Mouse (Mus musculus) intestine, embryonic 15.5 days (tissue): ENCODE results near the gene Mindy3. TPM values are rescaled to one million over a fixed set of nuclear protein-coding genes. Genes with fewer than 3 reads are reported as not detected.

Experiments
- ATAC-seq: fragments of 200-750 bp; cut with Nextera tagmentation; 2 replicates; pipeline ENCODE4 v1.8.0; 2017; ENCODE audit warnings: moderate TSS enrichment, moderate library complexity
- H3K27ac ChIP-seq: fragments of 300-500 bp; sonication (generic); 2 replicates; pipeline ENCODE4 v1.5.1; 2015; ENCODE audit warnings: mild to moderate bottlenecking, inconsistent platforms
- H3K27me3 ChIP-seq: fragments of 300-500 bp; sonication (generic); replicated peaks from 2 replicates; pipeline ENCODE4 v1.6.1; 2015; ENCODE audit warnings: inconsistent platforms
- H3K36me3 ChIP-seq: fragments of 300-500 bp; sonication (generic); 2 replicates; pipeline ENCODE4 v1.6.1; 2015; ENCODE audit warnings: inconsistent platforms
- H3K4me1 ChIP-seq: fragments of 300-500 bp; sonication (generic); replicated peaks from 2 replicates; pipeline ENCODE4 v1.6.1; 2015; ENCODE audit warnings: inconsistent platforms
- H3K4me2 ChIP-seq: fragments of 300-500 bp; sonication (generic); replicated peaks from 2 replicates; pipeline ENCODE4 v1.6.1; 2015; ENCODE audit warnings: mild to moderate bottlenecking, inconsistent platforms
- H3K4me3 ChIP-seq: fragments of 300-500 bp; sonication (generic); replicated peaks from 2 replicates; pipeline ENCODE4 v1.5.1; 2015; ENCODE audit warnings: inconsistent platforms
- H3K9ac ChIP-seq: fragments of 300-500 bp; sonication (generic); 2 replicates; pipeline ENCODE4 v1.6.1; 2015; ENCODE audit warnings: inconsistent platforms
- H3K9me3 ChIP-seq: fragments of 300-500 bp; sonication (generic); 2 replicates; pipeline ENCODE4 v1.6.1; 2016; ENCODE audit warnings: inconsistent platforms
- WGBS: fragments of 180-500 bp; shearing (Covaris S2); methylation state at CpG from one replicate; pipeline ENCODE4 v1.1.7; 2015; 5-methylcytosine and 5-hydroxymethylcytosine counted together
- polyA plus RNA-seq: library from polyadenylated mRNA; unstranded; fragments of >200 nt; fragmentation: Nextera tagmentation; extraction: Ambion mirVana; gene quantifications from 2 replicates; pipeline ENCODE4 v1.2.1, GENCODE M21; 2015

The Mindy3 gene
- polyA plus RNA-seq, 1 experiment from 2014 or later: 25.0 TPM

- Histone ChIP-seq H3K4me2 (no peak overlapping the region), H3K9me3 (no peaks in the 10 kb centered on the region), H3K27ac (no peak overlapping the region), H3K4me1 (no peaks in the 10 kb centered on the region), H3K27me3 (no peaks in the 10 kb centered on the region), H3K36me3 (no peaks in the 10 kb centered on the region), H3K9ac (no peak overlapping the region), H3K4me3 (no peak overlapping the region)
- ATAC-seq: no peak
- 86% methylated on average over 2 of the region's 2 CpGs for WGBS
These were observed 12.5 kb downstream of the Mindy3 start for GRCm38 (mm10) chr2:12406737-12407136.

GRCm38 (mm10) chr2:12402469-12402868 is 16.8 kb downstream of the Mindy3 start:
- no peak for ATAC-seq
- H3K4me1 ChIP-seq: no peaks in the 10 kb centered on the region

GRCm38 (mm10) chr2:12401137-12401536 is 18.1 kb downstream of the Mindy3 start:
- 71% methylated on average over 1 of the region's 1 CpGs for WGBS
- no peaks in the 10 kb centered on the region for H3K4me1 ChIP-seq
- no peak overlapping the region for H3K27ac ChIP-seq
- H3K9ac ChIP-seq: no peak overlapping the region
- H3K4me3 ChIP-seq: no peak overlapping the region
- ATAC-seq: no peak
- H3K9me3 ChIP-seq: no peaks in the 10 kb centered on the region
- no peaks in the 10 kb centered on the region for H3K27me3 ChIP-seq
- no peak overlapping the region for H3K4me2 ChIP-seq
- H3K36me3 ChIP-seq: no peaks in the 10 kb centered on the region

More at GRCm38 (mm10) chr2:12402469-12402868, 16.8 kb downstream of the Mindy3 start:
- no peaks in the 10 kb centered on the region for H3K36me3 ChIP-seq
- WGBS: 71% methylated on average over 3 of the region's 3 CpGs
- H3K27ac ChIP-seq: no peak overlapping the region
- H3K4me3 ChIP-seq: no peak overlapping the region
- no peak overlapping the region for H3K4me2 ChIP-seq
- H3K9ac ChIP-seq: no peak overlapping the region
- H3K27me3 ChIP-seq: no peaks in the 10 kb centered on the region
- H3K9me3 ChIP-seq: no peaks in the 10 kb centered on the region

- no peak overlapping the region for H3K4me2 ChIP-seq
These were observed 30.2 kb downstream of the Mindy3 start for GRCm38 (mm10) chr2:12389028-12389427.

GRCm38 (mm10) chr2:12388569-12388968 is 30.7 kb downstream of the Mindy3 start:
- H3K27ac ChIP-seq: no peak overlapping the region
- no peaks in the 10 kb centered on the region for H3K9me3 ChIP-seq
- H3K36me3 ChIP-seq: no peaks in the 10 kb centered on the region
- H3K4me1 ChIP-seq: no peaks in the 10 kb centered on the region
- no peak for ATAC-seq
- no peak overlapping the region for H3K9ac ChIP-seq
- no peak overlapping the region for H3K4me3 ChIP-seq
- 93% methylated on average over 4 of the region's 4 CpGs for WGBS
- no peak overlapping the region for H3K4me2 ChIP-seq
- no peaks in the 10 kb centered on the region for H3K27me3 ChIP-seq

More at GRCm38 (mm10) chr2:12389028-12389427, 30.2 kb downstream of the Mindy3 start:
- 51% methylated on average over 1 of the region's 1 CpGs for WGBS
- Histone ChIP-seq H3K27me3 (no peaks in the 10 kb centered on the region), H3K9me3 (no peaks in the 10 kb centered on the region), H3K4me3 (no peak overlapping the region), H3K27ac (no peak overlapping the region), H3K36me3 (no peaks in the 10 kb centered on the region), H3K9ac (no peak overlapping the region), H3K4me1 (no peaks in the 10 kb centered on the region)
- ATAC-seq: peak; percentile 74; the same call in 1 of the 2 replicates

GRCm38 (mm10) chr2:12384389-12384788 is 34.9 kb downstream of the Mindy3 start:
- Histone ChIP-seq H3K4me3 (no peak overlapping the region), H3K27ac (no peak overlapping the region), H3K4me1 (no peaks in the 10 kb centered on the region), H3K9ac (no peak overlapping the region), H3K9me3 (no peaks in the 10 kb centered on the region), H3K4me2 (no peak overlapping the region), H3K36me3 (no peaks in the 10 kb centered on the region), H3K27me3 (no peaks in the 10 kb centered on the region)
- 89% methylated on average over 1 of the region's 1 CpGs for WGBS
- no peak for ATAC-seq

- H3K27me3 ChIP-seq: no peaks in the 10 kb centered on the region
- H3K9ac ChIP-seq: no peak overlapping the region
- no peaks in the 10 kb centered on the region for H3K4me1 ChIP-seq
- no peaks in the 10 kb centered on the region for H3K36me3 ChIP-seq
- H3K9me3 ChIP-seq: no peaks in the 10 kb centered on the region
- no peak overlapping the region for H3K4me2 ChIP-seq
- no peak overlapping the region for H3K27ac ChIP-seq
- 78% methylated on average over 4 of the region's 4 CpGs for WGBS
- ATAC-seq: no peak
- H3K4me3 ChIP-seq: no peak overlapping the region
These were observed 36.6 kb downstream of the Mindy3 start for GRCm38 (mm10) chr2:12382650-12383049.

GRCm38 (mm10) chr2:12380233-12380632 is 39.0 kb downstream of the Mindy3 start:
- Histone ChIP-seq H3K4me2 (no peak overlapping the region), H3K27me3 (no peaks in the 10 kb centered on the region), H3K27ac (no peak overlapping the region), H3K9ac (no peak overlapping the region), H3K9me3 (no peaks in the 10 kb centered on the region), H3K4me3 (no peak overlapping the region), H3K4me1 (no peaks in the 10 kb centered on the region), H3K36me3 (no peaks in the 10 kb centered on the region)
- no peak for ATAC-seq
- WGBS: 28% methylated on average over 2 of the region's 2 CpGs

GRCm38 (mm10) chr2:12378591-12378990 is 40.7 kb downstream of the Mindy3 start:
- WGBS: 88% methylated on average over 5 of the region's 5 CpGs

GRCm38 (mm10) chr2:12377024-12377423 is 42.2 kb downstream of the Mindy3 start:
- H3K9me3 ChIP-seq: no peaks in the 10 kb centered on the region
- H3K4me3 ChIP-seq: no peak overlapping the region
- 87% methylated on average over 1 of the region's 1 CpGs for WGBS
- no peak overlapping the region for H3K27ac ChIP-seq
- H3K4me2 ChIP-seq: no peak overlapping the region
- no peak overlapping the region for H3K9ac ChIP-seq
- H3K36me3 ChIP-seq: no peaks in the 10 kb centered on the region
- no peaks in the 10 kb centered on the region for H3K4me1 ChIP-seq
- ATAC-seq: no peak
- H3K27me3 ChIP-seq: no peaks in the 10 kb centered on the region

More at GRCm38 (mm10) chr2:12378591-12378990, 40.7 kb downstream of the Mindy3 start:
- Histone ChIP-seq H3K27me3 (no peaks in the 10 kb centered on the region), H3K4me1 (no peaks in the 10 kb centered on the region), H3K4me3 (no peak overlapping the region), H3K27ac (no peak overlapping the region), H3K9ac (no peak overlapping the region), H3K36me3 (no peaks in the 10 kb centered on the region), H3K4me2 (no peak overlapping the region), H3K9me3 (no peaks in the 10 kb centered on the region)
- ATAC-seq: no peak

GRCm38 (mm10) chr2:12372883-12373282 is 46.4 kb downstream of the Mindy3 start:
- no peak overlapping the region for H3K9ac ChIP-seq
- no peak overlapping the region for H3K4me2 ChIP-seq
- H3K4me3 ChIP-seq: no peak overlapping the region
- H3K27ac ChIP-seq: no peak overlapping the region
- no peaks in the 10 kb centered on the region for H3K9me3 ChIP-seq
- no peaks in the 10 kb centered on the region for H3K36me3 ChIP-seq
- no peaks in the 10 kb centered on the region for H3K4me1 ChIP-seq
- WGBS: 93% methylated on average over 2 of the region's 2 CpGs
- H3K27me3 ChIP-seq: no peaks in the 10 kb centered on the region
- ATAC-seq: no peak

GRCm38 (mm10) chr2:12371401-12371800 is 47.9 kb downstream of the Mindy3 start:
- Histone ChIP-seq H3K36me3 (no peaks in the 10 kb centered on the region), H3K27me3 (no peaks in the 10 kb centered on the region), H3K4me2 (no peak overlapping the region), H3K4me1 (no peaks in the 10 kb centered on the region), H3K4me3 (no peak overlapping the region), H3K27ac (no peak overlapping the region), H3K9me3 (no peaks in the 10 kb centered on the region), H3K9ac (no peak overlapping the region)
- WGBS: 92% methylated on average over 4 of the region's 4 CpGs
- no peak for ATAC-seq

GRCm38 (mm10) chr2:12368451-12368850 is 50.8 kb downstream of the Mindy3 start:
- Histone ChIP-seq H3K36me3 (no peaks in the 10 kb centered on the region), H3K27me3 (no peaks in the 10 kb centered on the region), H3K4me1 (no peaks in the 10 kb centered on the region), H3K27ac (no peak overlapping the region), H3K9ac (no peak overlapping the region), H3K9me3 (no peaks in the 10 kb centered on the region), H3K4me2 (no peak overlapping the region), H3K4me3 (no peak overlapping the region)
- ATAC-seq: no peak
- WGBS: 80% methylated on average over 2 of the region's 2 CpGs
